Mouse (Mus musculus) layer of hippocampus, adult 18-20 months (tissue): Measurements from ENCODE around the gene Rnf149. TPM values are rescaled to one million over a fixed set of nuclear protein-coding genes. Genes with fewer than 3 reads are reported as not detected.
A peak's percentile ranks its signal among the peaks of the same experiment; 100 is the strongest.

ENCODE experiments used
- DNase-seq, 2 experiments: peaks; one replicate each; pipeline ENCODE4 v3.0.0; 2022; ENCODE audit warnings: low spot score in 2 of 2
- total RNA-seq, 2 experiments: library from RNA; stranded (reverse); gene quantifications; 2 replicates each; pipeline ENCODE4 v1.2.3; 2021

Rnf149 gene
- total RNA-seq, 2 experiments from 2014 or later, result 32.1 to 35.4 TPM

- DNase-seq, result peak; percentile 54 to 76
Observed at GRCm38 (mm10) chr1:39576431-39577243, 568 bp downstream of the Rnf149 start.

DNA sequence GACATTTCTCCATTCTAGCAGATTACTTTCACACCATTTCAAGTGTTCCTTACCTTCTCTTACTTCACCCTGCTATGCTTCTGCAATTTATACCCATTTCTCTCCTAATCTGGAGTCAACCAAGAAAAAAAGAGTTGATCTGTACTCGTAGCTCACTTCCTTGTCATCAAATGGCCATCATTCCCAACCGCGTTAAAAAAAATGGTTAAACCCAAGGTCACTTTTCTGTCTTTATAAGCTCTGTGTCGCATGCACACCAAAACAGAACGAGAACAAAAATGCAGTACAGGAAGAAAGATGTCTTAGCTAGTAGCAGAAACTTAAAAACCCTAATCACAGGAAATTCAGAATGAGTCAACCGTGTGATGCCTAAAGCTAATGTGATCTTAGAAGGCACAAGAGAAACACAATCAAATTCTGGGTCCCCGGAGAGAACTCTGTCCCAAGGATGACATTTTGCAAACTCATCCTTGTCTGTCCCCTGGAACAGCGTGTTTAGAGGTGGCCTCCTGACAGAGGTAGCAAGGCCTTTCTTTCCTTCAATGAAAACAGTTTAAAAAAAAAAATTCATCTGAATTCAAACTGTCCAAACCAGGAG, 1.3 kb downstream of the Rnf149 start:
- no peak for DNase-seq

- DNase-seq, result no peak
Observed at GRCm38 (mm10) chr1:39573890-39574289, 3.3 kb downstream of the Rnf149 start.

- DNase-seq, result no peak
Observed at GRCm38 (mm10) chr1:39571653-39572052, 5.6 kb downstream of the Rnf149 start.

DNA sequence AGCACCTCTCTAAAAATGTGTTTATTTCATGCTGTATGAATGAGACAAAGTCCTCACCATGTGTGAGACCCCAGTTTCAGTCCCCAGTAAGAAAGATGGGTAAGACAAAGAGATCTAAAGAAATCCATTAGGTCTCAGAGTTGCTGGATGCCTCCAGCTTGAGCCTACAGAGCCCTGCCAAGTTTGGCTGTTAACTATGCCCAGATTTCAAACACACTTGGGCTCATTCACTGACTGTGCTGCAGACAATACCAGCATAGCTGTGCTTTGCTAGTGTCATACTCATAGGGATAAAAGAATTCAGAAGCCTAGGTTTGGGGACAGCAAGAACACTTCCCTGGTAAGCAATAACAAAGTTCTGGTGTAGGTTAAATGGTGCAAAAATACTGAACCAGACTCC, 9.1 kb downstream of the Rnf149 start:
- no peak for DNase-seq

DNA sequence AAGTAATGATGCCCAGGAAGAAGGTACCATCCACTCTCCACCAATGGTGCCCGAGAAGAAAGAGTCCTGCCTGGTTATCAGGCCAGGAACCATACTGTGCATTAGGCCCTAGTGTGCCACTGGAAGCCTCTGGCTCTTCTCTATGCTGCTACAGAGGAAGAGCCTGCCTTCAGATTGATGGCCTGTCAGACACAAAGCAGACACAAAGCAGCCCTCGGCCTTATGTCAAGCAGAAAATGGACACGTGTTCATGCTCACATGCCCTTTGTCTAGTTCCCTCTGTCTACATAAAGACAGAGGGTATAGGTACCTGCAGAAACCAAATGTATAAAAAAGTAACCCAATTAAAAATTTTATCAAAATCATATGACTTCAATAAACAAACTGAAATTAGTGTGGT, 12.6 kb downstream of the Rnf149 start:
- no peak for DNase-seq

DNA sequence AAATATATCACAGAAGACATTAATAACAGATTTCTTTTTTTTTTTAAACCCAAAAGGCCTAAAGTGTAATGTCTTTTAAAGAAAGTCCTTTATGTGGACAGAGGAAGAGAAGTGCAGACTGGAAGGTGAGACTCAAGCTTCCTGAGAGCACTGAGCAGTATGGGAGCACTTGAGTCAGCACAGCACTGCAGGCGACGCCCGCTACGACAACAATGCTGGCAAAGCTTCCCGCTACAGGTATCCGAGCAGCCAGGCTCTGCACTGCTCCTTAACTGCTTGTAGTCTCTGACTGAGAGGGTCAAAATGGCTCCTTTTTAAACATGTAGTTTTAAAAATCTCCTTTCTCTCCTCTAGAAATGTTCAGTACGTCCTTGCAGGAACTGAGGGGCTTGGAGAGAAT, 14.0 kb downstream of the Rnf149 start:
- DNase-seq, result no peak

GRCm38 (mm10) chr1:39561920-39562319, 15.3 kb downstream of the Rnf149 start:
- no peak for DNase-seq

GRCm38 (mm10) chr1:39559009-39559408, 18.2 kb downstream of the Rnf149 start:
- no peak for DNase-seq

- peak; percentile 59 to 84 for DNase-seq
Observed at GRCm38 (mm10) chr1:39555556-39556415, 21.4 kb downstream of the Rnf149 start.

- no peak for DNase-seq
Observed at GRCm38 (mm10) chr1:39549831-39550230, 27.4 kb downstream of the Rnf149 start.

DNA sequence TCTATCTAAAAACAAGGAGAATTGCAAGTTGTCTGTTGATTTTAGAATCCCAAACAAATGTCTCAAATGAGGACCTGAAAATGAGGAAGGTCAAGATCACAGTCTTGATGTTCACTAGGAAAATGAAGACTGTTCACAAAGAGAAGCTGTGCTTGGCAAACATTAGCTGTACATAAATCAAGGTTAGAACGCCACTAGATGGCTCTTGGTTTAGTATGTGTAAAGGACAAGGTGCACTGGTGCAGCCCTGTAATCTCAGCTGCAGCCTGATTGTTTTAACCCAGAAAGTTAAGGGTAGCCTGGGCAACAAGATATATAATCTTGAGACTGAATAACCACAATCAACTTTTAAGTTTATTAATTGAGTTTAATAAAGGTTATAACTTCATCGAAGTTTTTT, 30.0 kb downstream of the Rnf149 start:
- DNase-seq, result no peak

DNA sequence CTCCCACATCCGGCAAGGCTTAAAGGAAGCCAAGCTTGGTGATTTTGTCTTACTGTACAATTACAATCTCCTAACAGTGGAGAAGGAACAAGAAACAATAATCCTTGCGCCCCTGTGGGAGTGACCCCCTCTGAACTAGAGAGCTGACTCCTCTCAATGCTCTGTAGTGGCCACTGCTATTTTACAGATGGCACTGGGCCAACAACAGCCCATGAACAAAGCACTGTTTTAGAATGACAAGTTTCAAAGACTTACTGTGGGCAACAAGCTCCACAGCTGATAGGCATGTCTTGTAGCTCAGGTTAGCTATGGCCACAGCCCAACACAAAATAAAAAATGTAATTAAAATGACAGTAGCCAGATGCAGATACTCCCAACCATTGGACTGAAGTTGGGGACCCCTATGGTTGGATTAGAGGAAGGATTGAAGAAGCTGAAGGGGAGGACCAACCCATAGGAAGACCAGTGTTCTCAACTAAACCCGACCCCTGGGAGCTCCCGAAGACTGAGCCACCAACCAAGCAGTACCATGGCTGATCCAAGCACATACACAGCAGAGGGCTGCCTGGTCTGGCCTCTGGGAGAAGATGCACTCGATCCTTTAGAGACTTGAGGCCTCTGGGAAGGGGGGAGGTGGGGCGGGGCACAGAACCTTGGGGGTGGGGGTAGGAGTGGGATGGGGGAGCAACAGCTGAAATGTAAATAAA, 30.9 kb downstream of the Rnf149 start:
- no peak for DNase-seq

GRCm38 (mm10) chr1:39545589-39545988, 31.6 kb downstream of the Rnf149 start:
- no peak for DNase-seq

- no peak for DNase-seq
Observed at GRCm38 (mm10) chr1:39540592-39540991, 36.6 kb downstream of the Rnf149 start.

GRCm38 (mm10) chr1:39537631-39538380, 39.4 kb downstream of the Rnf149 start:
- no peak for DNase-seq

- no peak for DNase-seq
Observed at GRCm38 (mm10) chr1:39536701-39537100, 40.5 kb downstream of the Rnf149 start.

DNA sequence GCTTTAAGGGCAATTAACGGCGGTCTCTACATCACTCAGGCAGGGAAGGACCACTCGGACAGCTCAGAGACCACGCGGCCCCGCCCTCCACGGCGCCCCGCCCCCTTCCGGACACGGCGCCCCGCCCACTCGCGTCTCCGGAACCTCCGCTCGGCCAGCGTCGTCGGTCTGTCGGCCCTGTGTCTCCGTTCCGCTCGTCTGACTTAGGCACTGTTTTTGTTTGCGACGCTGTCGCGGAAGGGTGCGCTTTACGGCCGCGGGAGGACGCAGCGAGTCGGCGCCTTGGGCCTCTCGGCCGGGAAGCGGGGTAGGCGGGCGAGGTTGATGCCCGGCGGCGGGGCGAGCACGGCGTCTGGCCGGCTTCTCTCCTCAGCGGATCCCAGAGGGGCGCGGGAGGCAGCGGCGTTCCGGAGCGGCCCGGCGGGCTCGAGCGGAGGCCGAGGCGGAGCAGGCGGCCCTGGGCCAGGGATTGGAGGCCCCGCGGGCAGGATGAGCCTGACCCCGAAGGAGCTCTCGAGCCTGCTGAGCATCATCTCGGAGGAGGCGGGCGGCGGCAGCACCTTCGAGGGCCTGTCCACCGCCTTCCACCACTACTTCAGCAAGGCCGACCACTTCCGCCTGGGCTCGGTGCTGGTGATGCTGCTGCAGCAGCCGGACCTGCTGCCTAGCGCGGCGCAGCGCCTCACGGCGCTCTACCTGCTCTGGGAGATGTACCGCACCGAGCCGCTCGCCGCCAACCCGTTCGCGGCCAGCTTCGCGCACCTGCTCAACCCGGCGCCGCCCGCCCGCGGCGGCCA, 41.5 kb downstream of the Rnf149 start:
- peak; percentile 96 to 100 for DNase-seq

- no peak for DNase-seq
Observed at GRCm38 (mm10) chr1:39534831-39535230, 42.4 kb downstream of the Rnf149 start, which contains the start of gene Cnot11. Gene Cnot11 (plus strand): TSS chr1:39534992.

DNA sequence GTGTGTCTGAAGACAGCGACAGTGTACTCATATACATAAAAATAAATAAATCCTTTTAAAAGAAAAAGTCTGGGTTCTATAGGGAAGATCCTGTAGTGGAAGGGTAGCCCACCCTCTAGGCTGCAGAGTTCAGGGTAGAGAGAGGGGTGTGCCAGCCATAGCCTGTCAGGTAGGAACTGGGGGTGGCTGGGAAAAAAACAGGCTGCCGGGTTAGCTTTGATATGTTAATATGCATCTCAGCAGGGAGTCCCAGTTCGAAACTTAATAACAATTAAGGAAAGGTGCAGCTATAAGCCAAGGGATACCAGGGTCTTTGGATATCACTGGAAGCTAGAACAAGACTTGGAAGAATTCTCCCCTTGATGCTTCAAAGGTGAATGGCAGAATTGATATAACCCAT, 43.3 kb downstream of the Rnf149 start:
- DNase-seq, result no peak
